Mouse (Mus musculus): ENCODE data around the gene 1700025G04Rik.

GRCm38 (mm10) chr1:151988066-151988465, 101.9 kb downstream of the 1700025G04Rik start:
- no peak for TF ChIP-seq EP300 (IDR thresholded peaks at IDR 0.05; ENCODE audit: low read depth)
- no peak for TF ChIP-seq CTCF (IDR thresholded peaks at IDR 0.05; ENCODE audit: low read depth)

All from heart, postnatal 0 days (tissue).